Mouse (Mus musculus) macrophage (primary cell): ENCODE results near the gene Cmklr1. TPM values are rescaled to one million over a fixed set of nuclear protein-coding genes. Genes with fewer than 3 reads are reported as not detected.
"Not testable (repeated sequence)": the region's sequence is repeated elsewhere in the genome, so short reads cannot be mapped to it uniquely, and the experiment has no call there.

Experiments
- H3K27ac ChIP-seq: fragments of 350-480 bp; formaldehyde crosslinking; 2 replicates; pipeline ENCODE4 v1.9.0; 2021
- H3K36me3 ChIP-seq: fragments of 350-480 bp; formaldehyde crosslinking; 2 replicates; pipeline ENCODE4 v1.9.0; 2021; ENCODE audit errors: inconsistent target
- H3K4me3 ChIP-seq: fragments of 350-480 bp; formaldehyde crosslinking; 2 replicates; pipeline ENCODE4 v1.9.0; 2021; ENCODE audit errors: inconsistent target
- H3K79me2 ChIP-seq: fragments of 350-480 bp; formaldehyde crosslinking; 2 replicates; pipeline ENCODE4 v1.9.0; 2021; ENCODE audit errors: inconsistent target
- WGBS: methylation state at CpG from one replicate; pipeline ENCODE4 v1.1.7; 2026; ENCODE audit warnings: inconsistent platforms; ENCODE audit not compliant: missing documents; 5-methylcytosine and 5-hydroxymethylcytosine counted together
- polyA plus RNA-seq: library from polyadenylated mRNA; stranded (reverse); fragments of 250-400 nt; gene quantifications from 3 replicates; pipeline ENCODE4 v1.2.4, GENCODE M21; 2018; ENCODE audit warnings: inconsistent platforms

The Cmklr1 gene
- polyA plus RNA-seq, 1 experiment from 2014 or later = 82.0 TPM

DNA sequence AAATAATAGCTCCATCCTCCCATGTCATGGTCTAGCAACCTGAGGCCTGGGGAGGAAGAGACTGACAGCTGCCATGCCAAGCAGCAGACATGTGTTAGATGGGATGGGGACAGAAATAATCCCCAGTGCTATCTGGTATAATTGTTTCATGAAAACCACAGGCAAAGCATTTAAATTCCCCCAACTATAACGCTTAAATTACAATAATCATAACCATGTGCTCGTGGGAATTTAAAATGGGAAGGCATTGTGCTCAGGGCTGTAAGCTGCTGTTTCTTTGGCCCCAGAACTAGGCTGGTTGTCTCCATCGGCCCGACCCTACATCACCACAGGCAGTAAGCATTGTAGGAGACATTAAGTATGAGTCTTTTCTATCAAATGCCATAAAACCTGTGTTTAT is 49.4 kb downstream of the Cmklr1 start:
- no peak overlapping the region for H3K27ac ChIP-seq
- no peaks in the 10 kb centered on the region for H3K79me2 ChIP-seq
- no peak overlapping the region for H3K4me3 ChIP-seq
- WGBS = 98% methylated on average over 4 of the region's 4 CpGs
- no peaks in the 10 kb centered on the region for H3K36me3 ChIP-seq

DNA sequence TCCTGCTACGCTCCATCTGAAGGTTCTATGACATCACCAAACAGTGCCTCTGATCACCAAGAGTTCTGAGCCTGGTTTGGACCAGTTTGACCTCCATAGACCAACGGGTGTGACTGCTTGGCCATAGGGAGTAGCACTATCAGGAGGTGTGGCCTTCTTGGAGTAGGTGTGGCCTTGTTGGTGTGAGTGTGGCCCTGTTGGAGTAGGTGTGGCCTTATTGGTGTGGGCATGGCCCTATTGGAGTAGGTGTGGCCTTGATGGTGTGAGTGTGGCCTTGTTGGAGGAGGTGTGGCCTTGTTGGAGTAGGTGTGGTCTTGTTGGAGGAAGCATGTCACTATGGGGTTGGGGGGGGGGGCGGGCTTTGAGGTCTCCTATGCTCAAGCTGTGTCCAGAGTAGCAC is 50.0 kb downstream of the Cmklr1 start:
- Histone ChIP-seq H3K4me3 (no peak overlapping the region), H3K79me2 (no peaks in the 10 kb centered on the region), H3K36me3 (no peaks in the 10 kb centered on the region), H3K27ac (no peak overlapping the region)
- WGBS = 80% methylated on average over 3 of the region's 3 CpGs

DNA sequence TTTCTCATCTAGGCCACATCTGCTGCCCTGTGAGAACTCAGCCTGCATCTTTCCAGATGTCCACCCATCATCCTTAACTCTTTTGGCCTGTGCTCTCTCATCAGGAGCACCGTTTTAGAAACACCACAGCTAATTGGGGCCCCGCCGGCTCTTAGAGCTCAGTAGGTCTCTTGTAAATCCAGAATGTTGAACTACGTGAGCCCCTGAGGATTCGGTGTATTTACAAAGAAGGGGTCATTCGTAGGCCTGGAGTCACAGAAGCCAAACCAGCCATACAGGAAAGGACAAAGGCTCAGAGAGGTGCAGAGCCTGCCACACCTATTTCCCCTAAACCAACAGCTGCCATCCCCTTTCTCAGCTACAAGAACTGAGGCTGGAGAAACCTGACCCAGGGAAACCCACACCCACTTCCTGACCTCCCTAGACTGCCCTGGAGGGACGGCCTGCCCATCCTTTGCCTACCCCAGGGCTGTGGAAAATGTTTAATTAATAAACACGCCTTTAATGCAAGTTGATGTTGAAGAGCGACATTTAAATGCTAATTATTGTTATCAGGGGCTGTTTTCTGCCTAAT is 53.4 kb downstream of the Cmklr1 start:
- Histone ChIP-seq H3K79me2 (no peaks in the 10 kb centered on the region), H3K27ac (no peak overlapping the region), H3K4me3 (no peak overlapping the region), H3K36me3 (no peaks in the 10 kb centered on the region)
- WGBS = 91% methylated on average over 9 of the region's 9 CpGs

DNA sequence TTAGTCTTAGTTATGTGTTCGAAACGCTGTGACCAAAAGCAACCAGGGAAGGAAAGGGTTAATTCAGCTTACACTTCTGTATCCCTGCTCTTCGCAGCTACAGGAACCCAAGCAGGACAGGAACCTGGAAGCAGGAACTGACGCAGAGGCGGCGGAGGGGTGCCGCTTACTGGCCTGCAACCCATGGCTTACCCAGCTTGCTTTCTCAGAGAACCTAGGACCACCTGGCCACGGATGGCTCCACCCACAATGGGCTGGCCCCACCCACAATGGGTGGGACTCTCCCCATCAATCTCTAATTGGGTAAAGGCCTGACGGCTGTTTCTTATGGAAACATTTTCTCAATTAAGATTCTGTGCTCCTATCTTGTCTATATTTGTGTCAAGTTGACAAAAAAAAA is 54.0 kb downstream of the Cmklr1 start:
- 89% methylated on average over 8 of the region's 9 CpGs for whole genome bisulfite sequencing

DNA sequence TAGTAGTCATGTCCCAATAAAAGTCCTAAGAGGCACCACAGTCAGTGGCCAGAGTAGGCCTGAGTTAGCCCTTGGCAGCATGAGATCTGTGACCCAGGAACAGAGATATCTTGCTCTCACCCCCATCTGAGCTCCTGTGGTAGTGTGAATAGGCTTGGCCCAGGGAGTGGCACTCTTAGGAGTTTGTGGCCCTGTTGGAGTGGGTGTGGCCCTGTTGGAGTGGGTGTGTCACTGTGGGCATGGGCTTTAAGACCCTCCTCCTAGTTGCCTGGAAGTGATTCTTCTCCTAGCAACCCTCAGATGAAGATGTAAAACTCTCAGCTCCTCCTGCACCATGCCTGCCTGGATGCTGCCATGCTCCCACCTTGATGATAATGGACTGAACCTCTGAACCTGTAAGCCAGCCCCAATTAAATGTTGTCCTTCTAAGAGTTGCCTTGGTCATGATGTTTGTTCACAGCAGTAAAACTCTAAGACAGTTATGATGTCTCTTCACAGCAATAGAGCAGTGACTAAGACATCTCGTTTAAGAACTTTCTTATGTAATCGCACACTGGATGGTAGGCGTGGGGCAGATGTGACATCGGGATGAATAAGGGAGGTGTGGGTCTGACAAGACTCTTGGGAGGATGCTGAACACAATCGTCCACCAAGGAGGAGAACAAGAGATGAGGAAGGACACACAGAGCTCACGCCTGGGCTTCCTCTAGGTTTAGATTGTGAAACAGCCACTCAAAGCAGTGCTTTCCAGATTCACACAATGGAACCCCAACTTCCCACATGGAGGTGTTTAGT is 56.1 kb downstream of the Cmklr1 start:
- H3K4me3 ChIP-seq = no peak overlapping the region
- H3K27ac ChIP-seq = no peak overlapping the region
- H3K36me3 ChIP-seq = no peaks in the 10 kb centered on the region
- no peaks in the 10 kb centered on the region for H3K79me2 ChIP-seq
- WGBS = 48% methylated on average over 6 of the region's 6 CpGs

More for the DNA sequence above, 54.0 kb downstream of the Cmklr1 start:
- Histone ChIP-seq H3K27ac (no peak overlapping the region), H3K79me2 (no peaks in the 10 kb centered on the region), H3K4me3 (no peak overlapping the region), H3K36me3 (no peaks in the 10 kb centered on the region)

DNA sequence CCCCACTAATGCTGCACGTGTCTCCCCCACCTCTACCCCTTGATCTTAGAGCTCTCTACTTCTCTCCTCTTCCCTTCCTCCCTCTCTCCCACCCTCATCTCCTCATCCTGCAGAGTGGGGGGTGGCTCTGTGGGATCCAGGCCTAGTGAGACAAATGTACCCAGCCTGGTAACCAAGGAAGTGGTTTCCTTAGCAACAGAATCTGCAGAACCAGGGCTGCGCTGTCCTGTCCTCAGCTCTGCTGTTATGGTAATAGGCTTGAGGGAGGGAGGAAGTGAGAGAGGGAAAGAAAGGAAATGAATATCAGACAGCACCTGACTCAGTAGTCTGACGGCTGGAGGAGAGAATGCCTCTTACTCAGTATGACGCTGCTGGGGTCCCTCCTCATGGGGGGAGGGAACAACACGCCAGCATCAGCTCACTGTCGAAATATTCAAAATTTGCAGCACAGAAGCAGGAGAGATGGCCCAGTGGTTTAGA is 58.4 kb downstream of the Cmklr1 start:
- H3K27ac ChIP-seq = no peak overlapping the region
- no peaks in the 10 kb centered on the region for H3K79me2 ChIP-seq
- H3K36me3 ChIP-seq = no peaks in the 10 kb centered on the region
- 7% methylated on average over 6 of the region's 6 CpGs for WGBS
- no peak overlapping the region for H3K4me3 ChIP-seq

DNA sequence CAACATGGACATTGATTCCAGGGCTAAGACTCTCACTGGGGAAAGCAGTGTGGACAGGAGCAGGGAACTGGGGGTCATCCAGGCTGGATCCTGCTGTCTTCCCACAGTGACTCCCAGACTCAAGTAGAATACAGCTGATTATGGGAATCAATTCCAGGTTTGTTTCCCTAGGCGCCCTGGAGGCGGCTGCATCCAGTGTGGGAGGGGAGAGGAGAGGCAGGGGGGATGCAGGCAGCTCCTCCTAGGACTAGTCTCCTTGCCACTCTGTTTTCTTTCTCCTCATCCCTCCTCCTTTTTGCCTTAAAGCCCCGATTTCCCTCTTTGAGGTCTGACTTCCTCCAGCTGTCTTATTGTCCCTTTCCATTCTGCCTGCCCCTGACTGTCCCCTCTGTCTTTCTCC is 59.1 kb downstream of the Cmklr1 start:
- H3K27ac ChIP-seq = no peak overlapping the region
- H3K4me3 ChIP-seq = no peak overlapping the region
- H3K79me2 ChIP-seq = no peaks in the 10 kb centered on the region
- WGBS = 68% methylated on average over 3 of the region's 3 CpGs
- H3K36me3 ChIP-seq = no peaks in the 10 kb centered on the region

DNA sequence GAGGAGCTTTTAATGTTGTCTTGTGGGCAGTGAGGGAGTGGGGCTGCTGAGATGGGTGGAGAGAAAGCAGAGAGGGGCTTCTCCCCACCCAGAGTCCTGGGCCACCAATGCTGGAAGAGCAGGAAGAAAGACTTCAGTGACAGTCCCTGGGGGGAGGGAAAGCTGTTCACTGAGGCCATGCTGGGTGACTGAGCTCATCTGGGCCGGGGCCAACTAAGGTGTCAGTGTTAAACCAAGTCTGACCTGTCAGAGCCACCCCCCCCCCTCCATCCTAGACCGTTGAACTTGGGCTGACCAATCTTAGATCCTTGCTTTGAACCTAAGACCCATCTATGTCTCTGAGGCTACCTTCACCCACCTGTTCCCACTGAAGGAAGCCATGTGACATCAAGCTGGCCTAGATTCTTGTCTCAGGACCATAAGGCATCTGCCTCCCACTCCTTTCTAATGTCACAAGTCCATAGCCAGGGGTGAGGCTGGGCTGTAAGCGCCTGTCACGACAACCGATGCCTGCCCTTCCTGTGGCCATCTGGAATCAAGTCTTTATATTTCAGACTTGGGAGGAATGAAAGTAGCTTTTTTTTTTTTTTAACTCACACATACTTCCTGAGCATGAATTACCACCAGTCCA is 60.1 kb downstream of the Cmklr1 start:
- WGBS = 85% methylated on average over 5 of the region's 5 CpGs
- Histone ChIP-seq H3K27ac (no peak overlapping the region), H3K4me3 (no peak overlapping the region), H3K36me3 (no peaks in the 10 kb centered on the region), H3K79me2 (no peaks in the 10 kb centered on the region)

DNA sequence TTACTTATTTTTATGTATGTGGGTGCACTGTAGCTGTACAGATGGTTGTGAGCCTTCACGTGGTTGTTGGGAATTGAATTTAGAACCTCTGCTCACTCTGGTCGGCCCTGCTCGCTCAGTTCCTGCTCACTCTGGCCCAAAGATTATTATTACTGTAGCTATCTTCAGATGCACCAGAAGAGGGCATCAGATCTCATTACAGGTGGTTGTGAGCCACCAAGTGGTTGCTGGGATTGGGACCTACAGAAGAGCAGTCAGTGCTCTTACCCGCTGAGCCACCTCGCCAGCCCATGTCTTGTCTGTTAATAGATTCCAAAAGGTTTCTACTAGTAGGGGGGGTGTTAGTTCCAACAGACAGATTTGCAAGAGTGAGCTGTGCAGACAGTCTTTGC is 63.8 kb downstream of the Cmklr1 start:
- H3K4me3 ChIP-seq, H3K36me3 ChIP-seq, H3K79me2 ChIP-seq, H3K27ac ChIP-seq: not testable (repeated sequence)
- WGBS = 78% methylated on average over 5 of the region's 5 CpGs

DNA sequence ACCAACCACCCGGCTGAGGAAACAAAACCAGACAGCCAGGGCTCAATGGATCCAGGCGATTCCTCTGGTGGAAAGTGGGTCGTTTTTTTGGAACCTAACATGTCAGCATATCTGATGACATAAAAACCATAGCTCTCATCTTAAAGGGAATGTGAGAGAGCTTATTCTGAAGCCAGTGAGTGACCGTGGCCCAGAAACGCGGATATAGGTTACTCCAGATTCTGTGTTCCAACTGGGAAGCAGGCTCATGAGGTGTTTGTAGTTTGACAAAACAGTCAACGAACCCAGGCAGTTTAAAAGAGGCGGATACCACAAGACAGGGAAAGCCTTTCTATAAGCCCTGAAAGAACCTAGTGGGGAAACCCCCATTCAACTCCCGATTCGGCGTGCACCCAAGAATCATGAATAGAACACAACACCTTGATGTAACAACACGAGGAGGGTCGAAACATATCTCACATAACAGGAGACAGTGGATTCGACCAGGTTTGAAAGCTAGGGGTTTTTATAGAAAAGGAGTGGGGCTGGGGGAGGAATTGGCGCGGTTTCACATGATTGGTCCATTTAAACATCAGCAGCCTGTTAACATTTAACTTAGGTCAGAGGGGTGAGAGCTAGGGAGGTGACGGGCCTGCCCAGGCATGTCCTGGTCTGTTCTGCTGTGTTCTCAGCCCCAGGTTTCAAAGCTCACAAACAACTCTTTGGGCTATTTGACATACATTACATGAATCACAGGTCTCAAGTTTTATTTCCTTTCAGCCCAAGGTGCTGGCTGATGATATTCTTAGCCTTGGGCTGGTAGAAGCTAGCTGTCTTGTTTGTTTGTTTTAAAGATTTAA is 64.4 kb downstream of the Cmklr1 start:
- 91% methylated on average over 14 of the region's 17 CpGs for WGBS
- H3K4me3 ChIP-seq, H3K79me2 ChIP-seq, H3K27ac ChIP-seq, H3K36me3 ChIP-seq: not testable (repeated sequence)

DNA sequence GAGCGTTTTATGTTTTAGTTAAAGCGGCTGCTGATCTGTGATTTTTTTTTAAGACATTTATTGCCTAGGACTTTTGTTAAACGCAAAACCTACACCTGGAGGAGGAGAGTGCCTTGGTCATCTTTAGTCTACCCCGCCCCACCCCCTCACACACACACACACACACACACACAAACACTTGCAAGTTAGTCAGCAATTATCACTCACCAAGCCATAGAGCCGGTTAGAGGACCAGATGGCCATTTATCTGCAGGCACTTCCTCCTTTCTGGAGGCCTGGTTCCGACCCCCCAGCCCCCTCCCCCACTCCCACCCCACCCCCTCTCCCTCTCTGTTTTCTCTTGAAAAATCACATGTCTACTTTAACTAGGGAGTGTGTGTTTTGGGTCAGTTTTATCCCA is 65.8 kb downstream of the Cmklr1 start:
- Histone ChIP-seq H3K27ac (no peak overlapping the region), H3K36me3 (no peaks in the 10 kb centered on the region), H3K4me3 (no peak overlapping the region), H3K79me2 (no peaks in the 10 kb centered on the region)
- 34% methylated on average over 4 of the region's 6 CpGs for WGBS

DNA sequence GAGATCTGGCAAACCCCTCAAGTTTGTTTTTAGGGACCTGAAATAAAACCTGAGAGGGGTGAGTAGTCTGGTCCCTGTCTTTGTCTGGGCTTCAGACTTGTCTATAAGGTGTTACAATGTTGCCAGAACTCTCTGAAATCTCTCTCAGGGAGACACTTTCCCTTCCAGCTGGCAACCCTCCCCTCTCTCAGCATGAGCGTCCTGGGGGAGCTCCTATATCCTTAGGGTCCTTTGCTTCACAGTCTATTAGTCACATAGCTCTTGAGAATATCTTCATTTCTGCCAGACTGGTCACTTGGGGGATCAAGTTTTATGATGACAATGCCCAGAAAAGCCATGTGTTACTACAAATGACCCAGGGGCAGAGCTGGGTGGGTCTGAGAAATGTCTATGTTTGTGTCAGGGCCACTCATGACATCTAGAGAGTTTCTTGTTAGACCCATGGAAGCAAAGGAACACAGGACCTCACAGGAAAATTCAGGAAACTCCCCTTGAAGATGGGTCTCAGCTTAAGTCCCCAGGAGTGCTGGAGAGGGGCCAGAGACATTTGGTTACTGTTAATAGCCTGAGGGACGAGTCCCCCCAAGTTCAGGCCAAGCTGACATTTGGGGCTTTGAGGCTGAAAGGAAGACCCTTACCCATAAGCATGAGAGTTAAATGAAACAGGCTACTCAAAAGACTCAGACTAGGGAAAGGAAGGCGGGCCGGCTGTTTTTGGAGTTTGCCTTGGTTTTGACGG is 66.6 kb downstream of the Cmklr1 start:
- Histone ChIP-seq H3K36me3 (no peaks in the 10 kb centered on the region), H3K27ac (no peak overlapping the region), H3K4me3 (no peak overlapping the region), H3K79me2 (no peaks in the 10 kb centered on the region)
- 85% methylated on average over 5 of the region's 5 CpGs for WGBS

DNA sequence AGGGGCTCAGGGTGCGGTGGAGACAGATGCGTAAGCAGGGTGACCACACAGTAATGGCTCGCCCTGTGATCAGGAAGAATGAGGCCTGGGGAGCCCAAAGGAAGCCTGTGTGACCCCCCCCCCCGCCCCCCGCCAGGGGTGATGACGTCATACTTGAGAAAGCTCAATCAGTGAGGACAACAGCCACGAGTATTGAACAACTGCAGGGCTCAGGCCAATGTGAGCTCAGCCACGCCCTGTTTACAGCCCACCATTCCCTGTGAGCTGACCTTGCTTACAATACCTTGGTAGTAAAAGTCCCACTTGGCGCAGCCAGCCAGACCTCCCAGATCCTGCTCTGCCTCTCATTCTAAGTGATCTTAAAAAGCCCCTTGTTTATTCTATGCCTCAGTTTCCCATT is 69.4 kb downstream of the Cmklr1 start:
- Histone ChIP-seq H3K4me3 (no peak overlapping the region), H3K27ac (no peak overlapping the region), H3K79me2 (no peaks in the 10 kb centered on the region), H3K36me3 (no peaks in the 10 kb centered on the region)
- WGBS = 55% methylated on average over 9 of the region's 9 CpGs

DNA sequence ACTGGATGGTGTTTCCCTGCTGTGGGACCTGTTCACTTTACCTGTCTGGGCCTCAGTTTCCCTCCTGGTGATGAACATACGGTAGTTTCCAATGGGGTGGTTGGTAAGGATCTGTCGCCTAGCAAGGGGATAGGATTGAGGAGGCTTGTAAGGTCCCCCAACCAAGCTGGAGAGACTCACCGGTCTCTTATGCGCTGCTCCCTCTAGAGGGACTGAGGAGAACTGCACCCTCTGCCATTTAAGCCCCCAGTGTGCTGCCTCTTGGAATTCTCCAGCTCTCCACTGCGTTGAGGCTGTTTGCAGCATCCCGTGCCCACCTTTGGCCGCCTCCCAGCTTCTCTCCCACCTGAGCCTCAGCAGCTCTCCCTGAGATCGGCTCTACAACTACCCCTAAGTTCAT is 70.0 kb downstream of the Cmklr1 start:
- no peak overlapping the region for H3K4me3 ChIP-seq
- H3K36me3 ChIP-seq = no peaks in the 10 kb centered on the region
- H3K27ac ChIP-seq = no peak overlapping the region
- WGBS = 54% methylated on average over 8 of the region's 8 CpGs
- H3K79me2 ChIP-seq = no peaks in the 10 kb centered on the region
